Mouse (Mus musculus): Measurements from ENCODE around the gene Cybc1.

DNA sequence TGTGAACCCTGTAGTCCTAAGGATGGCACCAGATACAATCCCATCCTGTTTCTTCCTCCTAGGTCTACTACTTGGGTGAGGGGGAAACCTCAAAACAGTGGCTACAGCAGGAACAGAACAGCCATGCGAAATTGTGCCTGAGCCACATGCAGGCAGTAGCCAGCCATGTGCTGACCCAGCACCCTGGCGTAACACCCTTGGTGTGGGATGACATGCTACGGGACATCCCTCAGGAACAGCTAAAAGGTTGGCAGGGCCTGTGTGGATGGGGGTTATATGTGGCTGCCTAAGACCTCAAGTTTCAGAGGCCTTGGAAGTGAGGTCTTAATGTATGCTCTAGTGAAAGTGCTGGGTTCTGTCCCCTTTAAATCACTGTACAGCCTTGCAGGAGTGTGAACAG is 12.3 kb downstream of the Cybc1 start:
- no peak for TF ChIP-seq CTCF (conservative IDR thresholded peaks at IDR 0.05; ENCODE audit: low read length)
- no peak for TF ChIP-seq POU5F1 (IDR thresholded peaks at IDR 0.05; ENCODE audit: borderline replicate concordance, low read length)
- no peak for TF ChIP-seq NANOG (IDR thresholded peaks at IDR 0.05; ENCODE audit: borderline replicate concordance, low read length)
